Mouse (Mus musculus): ENCODE results near the gene Art3.

Art3 gene

DNA sequence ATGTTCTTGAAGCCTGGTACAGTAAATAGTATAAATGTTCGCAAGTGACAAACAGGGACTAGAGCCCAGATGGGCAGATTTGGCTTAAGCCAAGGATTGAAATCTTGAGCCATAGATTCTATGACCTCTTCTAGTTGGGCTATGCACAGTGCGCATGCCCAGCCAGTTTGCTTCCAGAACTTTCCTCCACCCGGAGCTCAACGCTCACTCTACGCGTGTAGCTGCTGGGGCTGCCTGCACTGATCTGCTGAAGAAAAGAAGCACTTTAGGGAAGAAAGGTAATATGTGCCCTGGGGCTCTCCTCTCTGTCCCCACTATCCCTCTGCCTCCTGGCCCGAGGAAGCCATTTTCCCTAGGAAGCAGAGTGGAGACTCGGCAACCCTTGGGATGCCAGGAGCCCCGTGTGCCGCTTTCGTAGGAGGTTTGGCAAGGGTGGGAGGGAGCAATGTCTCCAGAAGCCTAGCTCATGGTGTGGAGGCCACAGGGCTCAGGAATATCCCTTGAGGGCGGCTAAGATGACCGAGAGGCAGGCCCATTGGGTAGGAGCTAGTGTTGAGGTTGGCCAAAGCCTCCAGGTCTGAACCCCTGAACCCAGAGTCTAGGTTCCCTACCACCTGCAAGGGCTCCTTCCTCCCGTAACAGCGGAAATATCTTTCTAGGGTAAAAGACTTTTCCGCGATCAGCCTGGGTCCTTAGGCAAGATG lies at the start of gene Art3:
Art3 (plus strand) TSS at position 193 of the 704 bp plus-strand sequence.
- no peak for DNase-seq

- no peak for DNase-seq
These were observed 49.1 kb upstream of the Art3 start for GRCm38 (mm10) chr5:92282571-92282970.

DNA sequence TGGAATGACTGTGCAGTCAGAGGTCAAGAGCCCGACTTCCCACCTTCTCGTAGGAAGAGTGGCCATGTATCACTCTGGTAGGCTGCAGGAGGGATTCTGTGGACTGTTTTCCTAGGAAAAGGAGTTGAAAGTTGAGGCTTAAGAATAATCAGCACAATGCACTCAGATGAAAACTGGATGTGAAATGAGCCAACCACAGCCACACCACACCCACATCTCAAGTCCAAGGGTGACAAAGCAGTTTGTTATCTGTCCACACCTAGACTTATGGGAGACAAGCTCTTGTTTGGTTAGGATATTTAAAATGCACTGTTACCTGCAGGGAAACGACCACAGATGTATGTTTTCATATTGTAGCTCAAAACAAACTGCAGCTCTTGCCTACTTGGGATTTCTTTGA lies 48.5 kb upstream of the Art3 start:
- DNase-seq: no peak

DNA sequence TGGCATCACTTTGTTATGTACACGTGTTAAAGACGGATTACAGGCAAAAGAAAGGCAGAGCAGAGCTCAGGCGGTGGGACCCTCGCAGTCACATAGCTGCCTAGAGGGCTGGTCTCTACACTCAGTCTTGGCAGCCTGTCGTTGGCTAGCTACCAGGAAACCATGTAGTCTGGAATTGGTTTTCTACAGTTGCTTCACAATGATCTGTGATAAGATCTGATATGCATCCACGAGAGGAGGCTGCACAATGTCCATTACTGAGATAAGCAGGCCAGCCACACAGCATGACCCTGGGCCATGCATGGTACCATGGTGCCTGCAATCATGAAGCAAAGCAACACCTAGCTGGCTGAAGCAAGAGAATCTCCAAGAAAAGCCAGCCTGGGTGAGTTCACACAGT lies 43.8 kb upstream of the Art3 start:
- DNase-seq: no peak

DNA sequence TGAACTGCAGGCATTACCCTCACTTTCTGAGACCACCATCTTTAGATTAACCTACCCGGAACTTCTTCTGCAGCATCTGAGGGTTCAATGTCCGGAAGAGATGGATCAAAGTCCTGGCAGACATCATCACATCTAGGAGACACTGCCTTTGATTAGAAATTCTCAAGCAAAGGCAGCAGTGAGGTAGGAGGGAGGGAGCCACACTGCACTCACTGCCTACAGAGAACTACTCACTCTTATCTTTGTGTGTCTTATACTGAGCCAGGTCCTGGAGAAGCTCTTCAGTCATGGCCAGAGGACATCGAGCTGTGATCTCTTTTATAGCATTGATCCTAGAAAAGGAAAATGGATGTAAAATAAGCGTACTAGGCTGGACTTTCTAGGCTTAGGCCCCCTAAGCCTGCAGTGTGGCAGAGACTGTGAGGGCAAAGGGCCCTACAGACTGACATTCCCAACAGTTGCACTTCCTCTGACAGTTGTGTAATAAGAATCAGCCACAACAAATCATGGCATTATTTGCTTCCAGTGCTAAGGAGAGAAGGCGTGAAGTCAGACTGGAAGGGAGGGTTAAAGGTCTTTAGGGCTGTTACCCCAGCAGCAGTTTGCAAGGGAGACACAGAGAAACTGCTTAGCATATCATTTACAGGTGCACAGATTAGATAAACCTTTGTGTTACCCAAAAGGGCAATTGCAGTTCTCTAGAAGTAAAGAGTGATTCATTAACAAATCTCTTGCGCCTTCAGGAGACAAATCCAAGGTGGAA lies 39.8 kb upstream of the Art3 start:
- no peak for DNase-seq

- no peak for DNase-seq
These were observed 37.1 kb upstream of the Art3 start for GRCm38 (mm10) chr5:92294525-92294924.

DNA sequence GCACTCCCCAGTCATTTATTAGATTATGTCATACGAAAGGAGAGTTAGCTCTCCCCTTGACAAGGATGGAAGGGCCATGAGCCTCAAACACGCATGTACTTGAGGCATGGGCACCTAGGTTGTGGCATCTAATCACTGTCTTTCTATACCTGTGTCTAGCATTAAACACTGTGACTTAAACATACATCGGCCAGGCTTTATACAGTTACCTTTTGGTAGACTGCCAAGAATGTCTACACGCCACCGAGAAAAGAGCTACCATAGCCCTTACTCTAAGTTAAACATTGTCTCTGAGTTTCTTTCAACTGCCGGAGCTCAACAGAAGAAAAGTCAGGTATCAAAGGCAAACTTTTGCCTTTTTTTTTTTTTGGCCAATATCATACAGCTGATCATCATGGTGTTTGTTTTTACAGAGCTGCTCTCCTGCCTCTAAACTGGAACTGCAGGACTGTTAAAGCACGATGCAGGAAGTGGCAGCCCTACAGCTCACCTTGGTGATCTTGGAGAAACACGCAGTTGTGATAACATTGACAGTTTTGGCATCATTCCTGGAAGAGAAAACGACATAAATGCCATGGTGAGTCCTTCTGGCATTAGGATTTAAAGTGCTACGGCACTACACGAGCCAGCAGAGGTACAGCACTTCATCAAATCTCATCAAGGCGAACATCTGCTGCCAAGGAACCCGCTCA lies 29.3 kb upstream of the Art3 start:
- no peak for DNase-seq

- DNase-seq: no peak
These were observed 27.3 kb upstream of the Art3 start for GRCm38 (mm10) chr5:92304291-92304690.

DNA sequence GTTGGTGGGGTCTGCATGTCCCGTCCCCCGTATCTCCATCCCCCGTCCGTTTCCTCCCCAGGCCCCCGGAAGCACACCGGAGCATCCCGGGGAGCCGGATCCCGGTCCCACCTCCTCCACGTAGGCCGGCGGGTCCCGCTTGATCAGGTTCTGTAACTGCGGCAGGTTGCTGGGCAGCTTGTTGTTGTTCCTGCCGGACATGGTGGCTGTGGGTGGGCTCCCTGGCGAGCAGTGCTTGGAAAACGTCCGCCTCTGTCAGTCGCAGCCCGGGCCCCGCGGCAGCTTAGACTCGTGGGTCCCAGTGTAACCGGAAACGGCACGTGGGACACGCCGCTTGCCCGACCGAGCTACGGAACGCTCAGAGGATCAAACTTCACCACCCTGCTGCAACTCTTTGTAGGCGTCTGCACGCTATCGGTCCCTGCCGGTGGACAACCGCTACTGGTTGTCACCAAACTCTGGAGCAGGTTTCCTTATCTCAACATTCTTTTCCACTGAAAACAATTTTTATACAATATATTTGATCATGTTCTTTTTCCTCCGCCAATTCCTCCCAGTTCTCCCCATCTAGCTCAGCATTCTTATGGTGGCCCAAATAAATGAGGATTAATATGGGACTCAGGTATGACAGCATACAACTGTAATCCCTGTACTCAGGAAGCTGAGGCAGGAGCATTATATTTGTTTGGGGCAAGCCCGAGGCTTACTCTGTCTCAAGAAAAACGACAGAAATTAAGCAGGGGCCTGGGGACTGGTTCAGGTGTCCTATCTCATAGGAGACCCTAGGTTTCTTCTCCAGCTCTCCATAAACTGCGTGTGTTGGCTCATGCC lies 21.7 kb upstream of the Art3 start, which contains the start of gene Sdad1:
Sdad1 (minus strand) TSS at position 799 of the 831 bp plus-strand sequence.
- peak; percentile 94 for DNase-seq

GRCm38 (mm10) chr5:92312046-92312715 lies 19.4 kb upstream of the Art3 start:
- peak; percentile 89 for DNase-seq

GRCm38 (mm10) chr5:92313776-92314175 lies 17.9 kb upstream of the Art3 start:
- DNase-seq: no peak

- DNase-seq: no peak
These were observed 13.5 kb upstream of the Art3 start for GRCm38 (mm10) chr5:92318119-92318518.

- no peak for DNase-seq
These were observed 13.0 kb upstream of the Art3 start for GRCm38 (mm10) chr5:92318596-92318995.

GRCm38 (mm10) chr5:92321631-92322400 lies 9.8 kb upstream of the Art3 start:
- DNase-seq: no peak

DNA sequence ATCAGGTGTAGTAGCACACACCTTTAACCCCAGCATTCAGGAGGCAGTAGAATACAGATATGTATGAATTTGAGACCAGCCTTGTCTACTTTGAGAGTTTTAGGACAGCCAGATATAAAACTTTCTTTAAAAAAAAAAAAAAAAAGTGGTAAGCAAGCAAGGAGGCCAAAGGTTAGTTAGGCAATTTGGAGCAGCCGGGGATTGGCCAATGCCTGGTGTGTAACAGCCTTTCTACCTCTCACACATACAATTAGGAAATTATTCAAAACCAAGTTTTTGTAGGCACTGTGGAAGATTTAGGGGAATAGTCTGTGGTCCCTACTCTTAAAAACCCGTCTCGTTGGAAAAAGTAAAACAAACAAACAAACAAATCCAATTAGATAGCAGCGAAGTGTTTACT lies 9.0 kb upstream of the Art3 start:
- no peak for DNase-seq

DNA sequence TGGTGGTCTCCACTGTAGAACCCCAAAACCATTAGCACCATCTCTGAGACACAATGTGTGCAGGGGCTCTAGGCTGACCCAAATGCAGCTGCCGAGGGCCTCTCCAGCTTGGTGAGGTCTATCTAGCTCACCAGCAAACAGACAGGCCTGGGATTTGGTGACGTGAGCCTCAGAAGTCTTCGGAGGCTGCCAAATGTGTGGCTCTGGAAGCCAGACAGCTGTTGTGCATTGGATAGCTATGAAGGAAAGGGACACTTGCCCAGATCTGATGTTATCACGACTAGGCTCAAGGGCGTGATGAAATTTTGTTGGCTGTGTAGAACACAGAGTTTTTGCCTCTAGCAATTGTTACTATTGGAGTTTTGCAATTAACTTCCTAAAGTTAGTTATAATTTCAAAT lies 8.4 kb upstream of the Art3 start:
- DNase-seq: no peak

GRCm38 (mm10) chr5:92327367-92327766 lies 4.3 kb upstream of the Art3 start:
- no peak for DNase-seq

DNA sequence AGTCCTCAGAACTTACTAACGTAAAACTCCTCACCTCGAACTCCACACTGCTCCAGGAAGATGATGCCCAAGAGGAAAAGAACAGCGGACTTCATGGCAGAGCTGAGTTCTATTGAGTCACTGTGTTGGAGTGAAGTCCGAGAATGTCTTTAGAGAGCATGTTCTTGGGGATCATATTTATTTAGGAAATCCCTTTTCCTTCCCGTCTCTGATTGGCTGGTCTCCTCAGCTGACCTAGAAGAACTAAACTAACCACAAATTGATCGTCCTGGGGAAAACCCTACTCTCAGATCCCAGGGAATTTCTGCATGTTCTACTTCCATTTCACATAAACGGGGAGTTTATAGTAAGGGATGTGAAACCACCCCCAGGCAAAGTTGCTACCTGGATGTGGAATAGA lies 3.7 kb upstream of the Art3 start, which contains the start of gene Cxcl9:
Cxcl9 (minus strand) TSS at position 151 of the 400 bp plus-strand sequence.
- DNase-seq: no peak

DNA sequence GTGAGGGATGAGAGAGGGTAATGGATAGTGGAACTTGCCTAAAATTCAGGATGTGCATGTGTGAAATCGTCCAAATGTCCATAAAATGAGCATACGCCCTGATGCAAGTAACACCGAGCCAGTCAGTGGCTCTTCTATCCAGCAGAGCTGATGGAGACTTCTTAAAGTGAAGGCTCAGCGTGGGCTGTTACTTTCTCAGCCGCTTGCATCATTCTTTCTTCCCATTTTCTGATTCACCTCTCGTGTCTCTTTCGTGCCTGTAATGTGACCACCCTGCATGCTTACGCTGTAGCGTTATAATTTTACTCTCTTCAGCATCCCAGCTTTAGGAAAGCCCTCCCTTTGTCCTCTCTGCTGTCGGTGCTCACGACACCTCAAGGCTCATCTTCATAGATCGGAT lies 505 bp upstream of the Art3 start:
- DNase-seq: no peak

DNA sequence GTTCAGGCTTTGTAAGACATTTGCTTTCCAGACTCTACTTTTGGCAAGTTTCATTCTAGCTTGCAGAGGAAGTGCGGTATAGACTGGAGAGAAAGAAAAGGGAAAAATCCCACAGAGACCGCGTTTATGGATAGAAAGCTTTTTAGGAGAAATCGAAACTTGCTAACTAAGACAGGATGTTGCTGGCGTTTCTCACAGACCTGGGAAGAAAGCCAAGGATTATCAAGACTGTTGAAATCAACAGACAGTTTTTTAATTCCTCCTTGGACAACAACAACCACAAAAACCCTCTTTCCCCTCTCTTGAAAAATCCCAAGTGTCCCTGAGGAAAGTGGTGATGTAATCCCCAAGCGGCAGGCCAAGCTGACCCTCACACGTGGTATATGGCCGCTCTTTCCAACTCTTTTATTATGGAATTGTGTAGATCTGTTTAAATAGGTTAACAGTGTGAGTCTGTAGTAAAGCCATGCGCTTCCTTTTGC lies 773 bp downstream of the Art3 start:
- DNase-seq: no peak

GRCm38 (mm10) chr5:92336743-92337142 lies 5.1 kb downstream of the Art3 start:
- no peak for DNase-seq
